ENCODE assay signal across 8 mouse cellular contexts in genomic region chr10:46057362-46058198, GRCm38 (mm10).
DNase-seq lines count a peak whose midpoint lies in the region; ATAC-seq and TF ChIP-seq lines count a peak whose summit lies in the region.

No protein-coding gene starts in this region.

- peak; percentile 88 for ATAC-seq in forebrain, embryonic 16.5 days
- no peak for ATAC-seq in stomach, postnatal 0 days (ENCODE audit: low FRiP score, low TSS enrichment)

- H3K4me3 ChIP-seq in forebrain, embryonic 16.5 days (replicated peaks; ENCODE audit: low read length), result no peak overlapping the region
- H3K4me3 ChIP-seq in stomach, postnatal 0 days (ENCODE audit: low read depth, low read length), result no peak overlapping the region

- no peaks in the 10 kb centered on the region for H3K9me3 ChIP-seq in forebrain, embryonic 16.5 days (ENCODE audit: control insufficient read depth, low read length)
- no peaks in the 10 kb centered on the region for H3K9me3 ChIP-seq in stomach, postnatal 0 days (ENCODE audit: control insufficient read depth, low read length)

- 26% methylated on average over 14 of the region's 14 CpGs for WGBS in forebrain, embryonic 16.5 days
- 29% methylated on average over 14 of the region's 14 CpGs for WGBS in stomach, postnatal 0 days

- no peak overlapping the region for H3K9ac ChIP-seq in forebrain, embryonic 16.5 days (replicated peaks; ENCODE audit: low read depth, low read length)
- no peak overlapping the region for H3K9ac ChIP-seq in stomach, postnatal 0 days (ENCODE audit: low read length)

- no peak for TF ChIP-seq EP300 in stomach, postnatal 0 days (optimal IDR thresholded peaks at IDR 0.05)

- no peaks in the 10 kb centered on the region for H3K4me1 ChIP-seq in forebrain, embryonic 16.5 days (replicated peaks; ENCODE audit: control insufficient read depth, insufficient read depth, low read length)
- H3K4me1 ChIP-seq in stomach, postnatal 0 days (replicated peaks; ENCODE audit: control insufficient read depth, insufficient read depth), result no peaks in the 10 kb centered on the region

- peak overlapping the region; percentile 24; the same call in 1 of the 2 replicates for H3K4me2 ChIP-seq in forebrain, embryonic 16.5 days (ENCODE audit: low read length)
- no peak overlapping the region for H3K4me2 ChIP-seq in stomach, postnatal 0 days (replicated peaks; ENCODE audit: low read depth)

- no peak overlapping the region for H3K27ac ChIP-seq in forebrain, embryonic 16.5 days (ENCODE audit: low read length)
- H3K27ac ChIP-seq in stomach, postnatal 0 days (replicated peaks), result no peak overlapping the region

- TF ChIP-seq CTCF in stomach, postnatal 0 days (IDR thresholded peaks at IDR 0.05; ENCODE audit: low read depth), result peak; percentile 89

- H3K36me3 ChIP-seq in forebrain, embryonic 16.5 days (ENCODE audit: control insufficient read depth, insufficient read depth), result no peaks in the 10 kb centered on the region
- no peaks in the 10 kb centered on the region for H3K36me3 ChIP-seq in stomach, postnatal 0 days (ENCODE audit: control insufficient read depth, insufficient read depth, low read length)

- DNase-seq in adrenal gland, adult 2 months, result peak; percentile 2
- DNase-seq in adrenal gland, adult 8-10 months, result no peak
- peak; percentile 85 for DNase-seq in 3T3-L1 (ENCODE audit: low read depth, low spot score)
- peak; percentile 11 for DNase-seq in cerebellum, adult 11-12 months
- DNase-seq in layer of hippocampus, adult 18-20 months (ENCODE audit: low spot score in 2 of 2), result peak; percentile 36 to 86
- DNase-seq in mesoderm, embryonic 11.5 days (ENCODE audit: low read depth, low spot score), result peak; percentile 79
- DNase-seq in stomach, postnatal 0 days (ENCODE audit: low spot score), result peak; percentile 19

- no peaks in the 10 kb centered on the region for H3K27me3 ChIP-seq in forebrain, embryonic 16.5 days (replicated peaks; ENCODE audit: control insufficient read depth, insufficient read depth, low read length)
- H3K27me3 ChIP-seq in stomach, postnatal 0 days (ENCODE audit: control insufficient read depth, insufficient read depth, low read length), result no peaks in the 10 kb centered on the region
